Mouse (Mus musculus) G1E-ER4 (cell line): ENCODE data around the gene Atrip. TPM values are rescaled to one million over a fixed set of nuclear protein-coding genes. Genes with fewer than 3 reads are reported as not detected.

Experiments used
- GATA1 ChIP-seq: IDR thresholded peaks from one replicate; pipeline ENCODE4 v1.8.0; 2012; ENCODE audit warnings: low read length, inconsistent platforms
- polyA plus RNA-seq: library from polyadenylated mRNA; stranded (reverse); fragments of >175 nt; gene quantifications from 2 replicates; pipeline ENCODE4 v1.2.3, GENCODE M21; 2012

Gene Atrip
- polyA plus RNA-seq, 1 experiment: 11.2 TPM

DNA sequence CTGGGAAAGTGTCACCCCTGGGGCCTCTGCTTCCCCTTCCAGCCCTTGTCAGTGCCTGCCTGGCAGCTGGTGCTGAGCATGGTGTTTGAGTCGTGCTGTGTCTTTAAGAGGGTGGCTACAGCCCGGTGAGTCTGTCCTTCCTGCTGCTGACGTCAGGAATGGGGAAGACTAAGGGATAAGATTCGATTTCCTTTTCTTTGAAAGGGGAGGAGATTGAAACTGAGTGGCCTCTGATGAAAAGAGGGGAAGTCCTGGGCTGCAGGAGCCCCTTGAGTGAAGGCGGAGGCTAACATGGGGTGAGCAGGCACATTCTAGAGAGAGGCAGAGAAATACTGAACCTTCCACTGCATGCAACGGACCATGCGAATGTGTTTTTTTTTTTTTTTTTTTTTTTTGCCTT, 19.2 kb downstream of the Atrip start:
- TF ChIP-seq GATA1: no peak

DNA sequence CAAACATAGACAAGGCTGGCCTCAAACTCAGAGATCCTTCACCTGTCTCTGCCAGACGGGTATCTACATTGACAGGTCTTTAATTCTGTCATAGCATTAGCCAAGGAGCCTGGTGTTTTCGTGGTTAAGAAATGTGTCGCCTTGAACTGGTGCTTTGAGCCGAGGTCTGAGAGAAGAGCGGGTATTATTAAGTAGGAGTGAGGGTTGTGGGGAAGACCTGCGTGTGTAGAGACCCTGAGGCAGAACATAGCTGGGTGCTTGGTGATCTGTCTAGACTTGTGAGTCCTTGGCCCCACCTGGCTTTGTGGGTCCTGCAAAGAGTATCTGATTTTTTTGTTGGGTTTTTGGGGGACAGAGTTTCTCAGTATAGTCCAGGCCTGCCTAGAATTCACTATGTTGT, 20.1 kb downstream of the Atrip start:
- no peak for TF ChIP-seq GATA1

DNA sequence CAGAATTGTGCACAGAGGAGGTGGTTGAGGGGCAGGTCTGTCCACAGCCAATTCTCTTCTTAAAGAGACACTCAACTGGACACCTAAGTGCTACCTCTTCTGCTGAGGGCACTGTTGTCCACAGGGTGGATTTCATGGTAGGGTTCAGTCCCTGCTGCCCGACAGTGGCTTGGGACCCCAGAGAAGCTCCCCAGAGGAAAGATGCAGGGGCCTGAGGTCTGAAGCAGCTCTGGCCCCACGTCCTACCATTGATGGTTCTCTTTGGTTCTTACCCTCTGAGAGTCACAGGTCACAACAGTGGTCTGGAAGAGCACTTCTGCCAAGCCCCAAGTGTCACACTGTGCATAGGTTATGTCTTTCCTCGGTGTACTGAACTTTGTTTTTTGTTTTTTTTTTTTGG, 20.6 kb downstream of the Atrip start:
- no peak for TF ChIP-seq GATA1

DNA sequence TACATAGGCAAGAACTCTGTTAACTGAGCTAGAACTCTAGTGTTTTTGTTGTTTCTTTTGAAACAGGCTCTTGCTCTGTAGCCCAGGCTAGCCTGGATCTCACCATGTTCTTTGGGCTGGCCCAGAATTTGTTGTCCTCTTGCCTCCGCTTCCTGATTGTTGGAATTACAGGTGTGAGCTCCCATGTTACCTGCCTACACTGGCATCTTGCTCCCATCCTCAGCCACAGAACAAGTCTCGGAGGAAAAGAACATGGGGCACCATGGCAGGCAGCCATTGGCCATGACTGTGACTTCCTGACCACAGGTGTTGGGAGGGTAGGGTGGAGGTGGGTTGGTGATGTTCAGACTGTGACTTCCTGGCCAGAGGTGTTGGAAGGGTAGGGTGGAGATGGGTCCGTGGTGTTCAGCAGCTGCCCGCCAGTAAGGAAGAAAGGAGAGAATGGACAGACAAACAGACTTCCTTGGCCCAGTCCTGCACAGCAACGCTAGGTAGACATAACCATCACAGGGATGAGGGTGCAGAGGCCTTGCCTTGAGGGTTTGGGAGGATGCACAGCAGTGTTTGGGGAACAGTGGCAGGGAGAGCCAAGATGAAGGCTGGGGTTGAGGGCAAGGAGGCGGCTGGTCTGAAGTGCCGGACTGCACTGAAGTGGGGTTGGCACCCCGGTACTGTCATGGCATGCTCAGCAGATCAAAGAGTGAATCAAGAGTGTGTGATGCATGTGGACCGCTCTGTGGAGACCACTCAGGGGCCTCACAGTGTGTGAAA, 21.2 kb downstream of the Atrip start:
- TF ChIP-seq GATA1: no peak

DNA sequence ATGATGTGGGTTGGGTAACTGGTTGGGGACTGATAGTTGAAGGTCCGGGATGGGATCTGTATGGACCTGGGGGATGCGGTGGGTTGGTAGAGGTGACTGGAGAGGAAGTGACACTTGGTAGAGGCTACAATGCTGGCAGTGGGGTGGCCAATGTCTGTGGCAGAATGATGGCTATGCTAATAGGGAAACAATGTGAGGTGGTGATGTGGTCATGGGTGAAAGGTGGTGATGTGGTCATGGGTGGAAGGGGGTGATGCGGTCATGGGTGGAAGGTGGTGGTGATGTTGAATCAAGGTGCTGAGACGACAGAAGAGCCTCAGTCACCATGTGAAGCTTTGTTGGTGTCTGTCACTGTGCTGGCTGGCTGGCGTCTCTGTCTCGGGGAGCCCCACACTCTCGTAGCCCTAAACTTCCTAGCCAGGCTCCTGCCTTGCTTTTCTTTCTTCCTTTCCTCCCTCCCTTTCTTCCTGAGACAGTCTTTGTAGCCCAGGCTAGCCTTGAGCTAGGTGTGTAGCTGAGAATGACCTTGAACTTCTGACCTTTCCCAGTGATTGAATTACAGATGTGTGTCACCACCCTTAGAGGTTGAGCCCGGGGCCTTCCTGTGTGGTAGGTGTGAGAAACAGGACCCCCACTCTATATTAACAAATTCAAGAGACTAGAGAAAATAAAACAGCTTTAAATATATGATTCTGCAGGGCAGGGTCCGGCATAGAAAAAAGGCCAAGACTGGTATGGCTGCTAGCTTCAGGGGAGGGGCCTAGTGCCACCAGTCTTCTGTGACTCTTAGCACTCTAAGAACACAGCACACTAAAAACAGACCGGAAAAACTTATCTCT, 22.1 kb downstream of the Atrip start:
- TF ChIP-seq GATA1: no peak

DNA sequence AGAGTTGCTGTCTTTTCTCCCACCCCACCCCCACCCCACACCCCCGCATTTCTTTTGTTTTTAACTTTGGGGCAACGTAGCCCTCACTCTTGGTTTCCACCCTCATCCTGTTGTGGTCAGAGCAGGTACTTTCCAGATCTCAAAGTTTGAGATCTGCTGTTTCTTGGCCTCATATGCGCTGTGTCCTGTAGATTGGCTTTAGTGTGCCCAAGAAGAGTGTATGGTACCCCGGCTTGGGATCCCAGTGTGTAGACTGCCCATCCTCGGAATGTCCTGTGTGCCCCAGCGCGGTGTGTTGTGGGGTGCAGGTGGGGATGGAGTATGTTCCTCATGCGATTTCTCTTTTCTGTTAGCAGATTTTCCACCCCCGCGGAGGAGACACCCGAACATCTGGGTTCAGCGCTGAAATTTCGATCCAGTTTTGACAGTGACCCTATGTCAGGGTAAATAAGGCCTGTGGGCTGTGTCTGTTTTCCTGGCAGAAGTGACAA, 22.9 kb downstream of the Atrip start:
- TF ChIP-seq GATA1: no peak

DNA sequence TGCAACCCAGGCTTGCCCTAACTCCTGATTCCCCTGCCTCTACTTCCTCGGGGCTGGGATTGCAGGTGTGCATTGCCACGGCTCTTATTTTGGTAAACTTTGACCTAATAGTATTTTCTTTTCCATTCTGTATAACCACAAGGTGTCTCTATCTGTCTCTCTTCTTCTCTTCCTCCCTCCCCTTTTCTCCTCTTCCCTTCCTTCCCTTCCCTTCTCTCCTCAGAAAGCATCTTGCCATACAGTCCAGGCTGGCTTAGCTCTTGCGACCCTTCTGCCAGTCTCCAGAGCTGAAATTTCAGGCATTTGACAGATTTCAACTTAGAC, 23.3 kb downstream of the Atrip start:
- no peak for TF ChIP-seq GATA1

DNA sequence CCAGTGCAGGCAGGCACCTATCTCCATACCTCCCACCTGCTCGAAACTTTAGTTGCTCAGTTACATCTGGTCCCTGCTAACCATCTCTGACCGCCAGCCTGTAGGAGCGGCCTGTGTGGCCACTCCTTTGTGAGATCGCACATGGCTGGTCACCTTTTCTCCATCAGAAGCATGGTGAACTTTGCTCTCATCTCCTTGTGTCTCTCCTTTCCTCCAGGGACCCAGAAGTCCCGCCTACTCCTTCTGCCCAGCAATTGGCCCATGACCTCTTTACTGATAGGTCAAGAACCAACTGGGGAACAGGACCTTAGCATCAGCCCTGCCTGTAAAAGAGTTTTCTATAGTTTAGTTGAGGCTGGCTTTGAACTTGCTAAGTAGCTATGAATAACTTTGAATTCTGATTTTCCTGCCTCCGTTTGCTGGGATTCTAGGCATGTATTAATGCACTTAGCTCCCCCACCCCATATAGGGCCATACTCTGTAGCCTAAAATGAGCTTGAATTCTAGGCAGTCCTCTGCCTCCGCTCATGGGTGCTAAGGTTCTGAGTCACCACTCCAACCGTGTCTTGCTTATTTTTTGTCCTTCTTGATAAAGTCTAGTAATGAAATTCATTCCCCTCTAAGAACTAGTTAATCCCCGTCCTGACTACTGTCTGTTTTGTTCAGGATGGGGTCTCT, 23.8 kb downstream of the Atrip start:
- no peak for TF ChIP-seq GATA1

DNA sequence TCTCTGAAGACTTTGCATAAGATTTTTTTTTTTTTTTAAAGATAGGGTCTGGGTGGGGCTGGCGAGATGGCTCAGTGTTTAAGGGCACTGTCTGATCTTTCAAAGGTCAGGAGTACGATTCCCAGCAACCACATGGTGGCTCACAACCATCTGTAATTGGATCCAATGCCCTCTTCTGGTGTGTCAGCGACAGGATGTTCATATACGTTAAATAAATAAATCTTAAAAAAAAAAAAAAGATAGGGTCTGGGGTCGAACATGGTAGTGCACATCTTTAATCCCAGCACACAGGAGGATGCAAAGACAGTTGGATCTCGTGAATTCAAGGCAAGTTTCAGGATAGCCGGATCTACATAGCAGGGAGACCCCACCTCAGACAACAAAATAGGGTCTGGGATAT, 24.6 kb downstream of the Atrip start:
- no peak for TF ChIP-seq GATA1

DNA sequence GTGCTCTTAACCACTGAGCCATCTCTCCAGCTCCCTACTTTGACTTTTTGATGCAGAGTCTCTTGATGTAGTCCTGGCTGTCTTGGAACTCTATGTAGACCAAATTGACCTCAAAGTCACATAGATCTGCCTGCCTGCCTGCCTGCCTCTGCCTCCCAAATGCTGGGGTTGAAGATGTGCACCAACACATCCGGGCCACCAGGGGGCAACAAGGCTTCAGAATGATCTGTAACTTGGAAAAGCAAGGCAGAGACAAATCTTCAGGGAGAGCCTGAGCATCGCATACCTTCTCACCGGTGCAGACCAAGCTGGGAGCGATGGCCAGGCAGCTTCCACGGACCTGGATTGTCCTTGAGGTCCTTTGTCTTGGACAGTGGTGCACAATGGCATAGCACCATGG, 27.6 kb downstream of the Atrip start:
- TF ChIP-seq GATA1: no peak

DNA sequence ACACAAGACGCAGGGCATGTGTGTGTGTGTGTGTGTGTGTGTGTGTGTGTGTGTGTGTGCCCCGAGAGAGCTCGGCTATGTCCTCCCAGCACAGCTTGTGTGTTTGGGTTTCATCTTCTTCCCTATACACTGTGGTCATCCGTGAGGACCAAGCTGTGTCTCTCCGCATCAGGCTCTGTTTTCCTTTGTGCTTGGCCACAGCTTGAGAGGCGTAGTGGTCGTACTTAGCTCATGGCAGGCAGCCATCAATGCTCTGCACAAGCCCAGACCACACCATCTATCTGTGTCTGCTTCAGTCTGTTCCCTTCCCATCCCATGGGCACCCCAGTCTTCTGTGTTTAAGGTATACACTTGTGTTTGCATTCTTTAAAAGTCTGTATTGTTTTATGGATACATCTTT, 32.6 kb downstream of the Atrip start:
- no peak for TF ChIP-seq GATA1

DNA sequence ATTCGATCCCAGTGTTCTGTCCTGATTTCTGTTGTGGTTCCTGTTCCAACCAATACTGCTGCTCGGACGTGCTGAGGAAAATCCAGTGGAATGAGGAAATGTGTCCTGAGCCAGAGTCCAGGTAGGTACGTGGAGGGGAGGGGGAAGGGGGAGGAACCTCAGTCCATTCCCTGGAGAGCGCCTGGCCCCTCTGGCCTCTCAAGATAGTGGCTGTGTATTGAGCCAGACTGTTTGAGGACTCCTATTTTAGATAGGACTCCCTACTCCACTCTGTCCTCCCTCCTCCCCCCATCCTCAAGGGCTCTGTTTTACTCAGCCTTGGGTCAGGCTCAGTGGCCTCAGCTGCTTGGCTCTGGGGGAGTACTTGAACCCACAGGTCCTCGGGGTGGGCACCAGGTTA, 33.0 kb downstream of the Atrip start:
- no peak for TF ChIP-seq GATA1

DNA sequence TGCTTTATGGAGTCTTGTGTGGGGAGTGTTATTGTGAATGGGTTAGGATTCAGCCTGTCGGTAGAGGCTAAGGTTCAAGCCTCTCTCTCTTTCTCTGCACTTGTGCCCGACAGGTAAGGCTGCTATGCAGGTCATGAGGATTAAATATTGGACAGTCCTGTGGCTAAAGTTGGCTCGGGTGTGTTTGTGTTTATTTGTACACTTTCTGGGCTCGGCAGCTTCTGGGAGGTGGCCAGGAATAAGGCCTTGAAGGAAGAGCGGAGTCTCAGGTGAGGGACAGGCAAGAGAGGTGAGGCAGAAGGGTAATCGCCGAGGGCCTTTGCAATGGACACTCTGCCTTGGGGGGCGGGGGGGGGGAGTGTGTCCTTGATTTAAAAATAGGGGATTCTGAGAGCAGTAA, 33.7 kb downstream of the Atrip start:
- no peak for TF ChIP-seq GATA1

DNA sequence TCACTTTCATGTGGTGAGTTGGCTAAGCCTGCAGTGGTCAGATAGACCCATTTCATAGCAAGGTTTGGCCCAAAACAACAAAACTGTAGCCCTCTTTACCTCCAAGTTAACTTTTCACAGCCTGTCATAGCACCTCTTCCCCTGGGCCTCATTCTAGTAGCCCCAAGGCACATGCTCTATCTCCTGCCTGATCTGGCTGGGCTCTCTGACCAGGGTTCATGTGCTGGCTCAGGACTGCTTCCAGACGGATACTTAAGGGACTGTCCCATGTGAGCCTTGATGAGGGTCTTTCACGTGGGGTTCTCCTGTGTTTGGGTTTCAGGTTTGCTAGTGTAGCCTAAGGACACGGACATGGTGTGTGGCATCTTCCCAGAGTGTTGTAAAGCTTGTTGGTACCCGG, 34.2 kb downstream of the Atrip start:
- no peak for TF ChIP-seq GATA1

DNA sequence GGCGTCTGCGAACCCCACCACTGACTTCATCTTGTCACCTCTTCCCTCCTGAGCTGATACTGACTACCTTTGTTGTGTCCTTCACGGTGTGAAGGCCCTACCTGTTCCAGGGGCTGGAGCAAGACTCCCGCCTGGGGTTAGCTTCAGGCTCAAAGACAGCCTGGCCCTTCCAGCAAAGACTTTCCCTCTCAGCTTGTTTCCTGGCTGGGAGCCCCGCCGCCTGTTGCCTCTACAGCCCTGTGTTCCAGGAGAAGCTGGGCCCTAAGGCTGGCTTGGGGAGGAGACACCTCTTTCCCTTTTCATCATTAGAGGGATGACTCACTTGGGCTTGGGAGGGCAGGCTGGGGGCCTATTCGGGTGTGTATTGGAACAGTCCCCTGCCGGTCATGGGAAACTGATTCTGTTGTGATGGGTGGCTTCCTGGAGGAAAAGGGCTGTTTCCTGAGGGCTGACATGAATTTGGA, 35.0 kb downstream of the Atrip start:
- TF ChIP-seq GATA1: no peak
